Mouse (Mus musculus) frontal cortex, adult 2 months (tissue): ENCODE results near the gene Myo18b. TPM values are rescaled to one million over a fixed set of nuclear protein-coding genes. Genes with fewer than 3 reads are reported as not detected.

Source experiments
- DNase-seq, 2 experiments: peaks; one replicate each; pipeline ENCODE4 v3.0.0; 2022; ENCODE audit warnings: low spot score in 1 of 2; ENCODE audit errors: extremely low spot score in 1 of 2
- polyA plus RNA-seq: library from polyadenylated mRNA; depleted of rRNA; stranded (reverse); fragments of >200 nt; gene quantifications from 2 replicates; pipeline ENCODE4 v1.2.3, GENCODE M21; 2012; rRNA removed

Myo18b gene
- polyA plus RNA-seq, 1 experiment, result 2.0 TPM

DNA sequence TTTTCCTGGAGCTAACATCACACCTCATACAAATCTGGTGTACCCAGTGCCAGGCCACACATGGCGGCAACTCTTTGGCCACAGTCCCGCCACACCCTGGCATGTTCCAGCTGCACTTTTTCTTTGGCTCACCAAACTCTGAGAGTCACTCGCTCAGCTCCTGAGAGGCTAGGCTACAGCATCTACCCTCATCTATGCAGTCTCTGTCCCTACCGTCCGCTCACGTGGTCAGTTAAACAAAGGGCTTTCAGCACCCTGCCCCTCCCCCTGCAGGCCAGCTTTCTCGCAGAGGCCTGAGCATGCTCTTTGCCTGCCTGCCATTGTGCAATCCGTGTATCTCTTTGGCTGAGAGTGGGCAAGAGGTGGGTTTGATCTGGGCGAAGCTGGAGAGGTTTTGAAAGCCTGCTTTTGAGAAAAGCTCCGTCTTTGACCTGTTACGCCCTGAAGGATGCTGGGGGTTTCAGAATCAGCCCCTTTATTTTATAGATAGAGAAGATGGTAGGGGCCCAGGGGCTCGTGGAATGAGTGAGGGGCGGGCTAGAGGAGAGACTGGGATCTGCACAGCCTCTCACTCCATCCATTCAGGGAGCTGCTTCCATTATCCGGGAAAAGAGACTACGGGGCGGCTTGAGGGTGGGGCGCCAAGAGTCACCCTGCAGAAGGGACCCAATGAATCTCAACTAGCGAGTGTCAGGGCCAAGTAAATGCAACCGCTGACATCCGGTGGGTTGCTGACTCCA, 252.5 kb downstream of the Myo18b start:
- DNase-seq, result peak in 1 of 2 experiments; percentile 45

DNA sequence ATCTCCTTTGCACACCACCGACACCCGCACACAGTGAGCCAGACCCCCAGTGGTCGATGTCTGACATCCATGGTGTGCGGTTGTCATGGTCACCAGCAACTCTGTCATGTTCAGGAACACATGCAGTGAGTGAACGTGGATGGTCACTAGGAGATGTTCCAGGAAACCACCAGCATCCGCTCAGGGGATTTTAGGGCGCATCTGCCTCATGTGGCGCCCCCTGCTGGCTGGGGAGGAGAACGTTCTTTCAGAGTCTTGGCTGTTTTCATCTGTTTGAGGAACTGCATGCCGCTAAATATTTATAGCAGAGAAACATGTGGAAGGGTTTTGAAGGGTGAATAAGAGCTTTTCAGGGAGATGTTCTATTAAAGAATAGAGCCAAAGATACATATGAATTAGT, 253.4 kb downstream of the Myo18b start:
- DNase-seq, result peak in 1 of 2 experiments; percentile 50

- no peak for DNase-seq
Observed at GRCm38 (mm10) chr5:112641770-112642169, 254.4 kb downstream of the Myo18b start.

DNA sequence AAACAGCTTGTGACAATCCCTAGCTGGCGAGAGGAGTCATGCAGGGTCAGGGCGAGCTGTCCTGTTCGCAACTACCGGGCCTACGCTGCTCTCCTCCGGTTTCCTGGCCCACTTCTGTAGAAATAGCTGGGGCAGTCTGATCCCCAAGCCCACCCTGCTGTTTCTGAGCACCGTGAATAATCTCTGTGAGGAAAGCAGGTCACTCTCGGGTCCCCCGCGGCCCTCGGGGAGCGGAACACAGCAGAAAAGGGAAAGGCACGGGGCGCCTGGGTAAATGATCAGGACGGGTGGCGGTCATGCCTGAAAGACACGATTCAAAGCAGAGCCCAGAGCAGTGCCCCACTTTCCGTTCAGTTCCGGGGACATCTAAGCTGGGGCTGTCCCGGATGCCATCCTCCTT, 255.0 kb downstream of the Myo18b start:
- no peak for DNase-seq

- no peak for DNase-seq
Observed at GRCm38 (mm10) chr5:112640651-112641050, 255.5 kb downstream of the Myo18b start.

Other genes starting within 250 kb of the Myo18b start
- 55.7 and 62.3 TPM in 2 replicates for gene Grk3, start 119.4 kb upstream of the Myo18b start, polyA plus RNA-seq
- not detected in 2 replicates for gene Crybb2, start 173.8 kb upstream of the Myo18b start, polyA plus RNA-seq
- gene Crybb3, start 185.2 kb upstream of the Myo18b start, polyA plus RNA-seq, result 3.2 and 6.0 TPM in 2 replicates